Comparison of ENCODE assay signal across 10 mouse cellular contexts in the genomic region with DNA sequence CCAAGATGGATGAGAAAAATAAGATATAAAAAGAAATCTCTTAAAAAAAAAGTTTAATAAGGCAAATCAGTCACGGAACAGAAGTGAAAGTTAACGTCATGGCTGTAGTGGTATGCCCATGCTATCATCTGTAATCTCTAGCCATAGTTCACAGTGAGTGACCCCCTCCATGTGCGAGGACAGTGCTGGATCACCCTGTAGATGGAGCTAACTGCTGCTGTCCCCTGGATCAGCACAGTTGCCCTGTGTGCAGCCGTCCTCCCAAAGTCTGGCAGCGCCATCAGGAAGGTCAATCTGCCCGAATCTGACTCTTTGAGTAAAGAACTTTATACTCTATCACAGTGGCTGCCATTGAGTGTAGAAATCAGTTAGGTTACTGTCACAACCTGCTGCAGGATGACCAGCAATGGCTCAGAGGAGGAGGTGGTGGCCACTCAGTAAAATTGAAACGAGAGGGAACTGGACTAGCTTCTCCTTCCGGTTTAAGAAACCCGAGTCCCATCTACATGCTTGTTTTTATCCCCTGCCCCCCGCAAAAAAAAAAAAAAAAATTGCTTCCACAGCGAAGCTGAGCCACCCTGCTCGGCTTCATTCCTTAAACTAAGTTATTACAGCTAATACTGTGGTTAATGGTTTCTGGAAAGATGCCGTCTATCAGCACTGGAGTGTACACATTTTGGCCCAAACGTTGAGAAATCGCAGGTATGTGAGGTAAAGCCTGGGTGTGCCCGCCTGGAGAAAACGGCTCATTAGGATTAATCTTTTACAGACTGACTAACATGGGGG.
DNase-seq lines count a peak whose midpoint lies in the region; ATAC-seq lines count a peak whose summit lies in the region.
"Had no signal": no experiment of that assay in that cellular context is flagged by ENCODE, and none has a peak within 500 bp of the region (broad histone marks: within the 10 kb centered on the region; RNA-seq: fewer than 3 reads in every experiment).

No protein-coding gene starts in this region.

- WGBS in forebrain, embryonic 16.5 days: 71% methylated on average over 17 of the region's 17 CpGs
- 73% methylated on average over 17 of the region's 17 CpGs for WGBS in forebrain, embryonic 15.5 days
- WGBS in embryonic facial prominence, embryonic 13.5 days: 43% methylated on average over 17 of the region's 17 CpGs
- WGBS in lung, embryonic 16.5 days: 36% methylated on average over 17 of the region's 17 CpGs

- H3K4me2 ChIP-seq in forebrain, embryonic 16.5 days (ENCODE audit: low read length): no peak overlapping the region
- H3K4me2 ChIP-seq in forebrain, embryonic 15.5 days (replicated peaks): no peak overlapping the region
- peak overlapping the region; percentile 33 for H3K4me2 ChIP-seq in embryonic facial prominence, embryonic 13.5 days
- H3K4me2 ChIP-seq in lung, embryonic 16.5 days (ENCODE audit: low read depth, low read length): peak overlapping the region; percentile 42
- H3K4me2 ChIP-seq: midbrain, embryonic 11.5 days had no signal

- no peaks in the 10 kb centered on the region for H3K36me3 ChIP-seq in forebrain, embryonic 16.5 days (ENCODE audit: control insufficient read depth, insufficient read depth)
- no peaks in the 10 kb centered on the region for H3K36me3 ChIP-seq in forebrain, embryonic 15.5 days
- no peaks in the 10 kb centered on the region for H3K36me3 ChIP-seq in embryonic facial prominence, embryonic 13.5 days
- no peaks in the 10 kb centered on the region for H3K36me3 ChIP-seq in lung, embryonic 16.5 days (ENCODE audit: control insufficient read depth, insufficient read depth, low read length)

- 0 out of 2 replicates have a peak, but pooled peaks cover 3% of the 10 kb centered on the region for H3K27me3 ChIP-seq in forebrain, embryonic 16.5 days (replicated peaks; ENCODE audit: control insufficient read depth, insufficient read depth, low read length)
- no peaks in the 10 kb centered on the region for H3K27me3 ChIP-seq in forebrain, embryonic 15.5 days
- H3K27me3 ChIP-seq in embryonic facial prominence, embryonic 13.5 days: no peaks in the 10 kb centered on the region
- no peaks in the 10 kb centered on the region for H3K27me3 ChIP-seq in lung, embryonic 16.5 days (ENCODE audit: control insufficient read depth, insufficient read depth, low read depth, low read length)

- no peaks in the 10 kb centered on the region for H3K9me3 ChIP-seq in forebrain, embryonic 16.5 days (ENCODE audit: control insufficient read depth, low read length)
- no peaks in the 10 kb centered on the region for H3K9me3 ChIP-seq in forebrain, embryonic 15.5 days
- H3K9me3 ChIP-seq in embryonic facial prominence, embryonic 13.5 days: no peaks in the 10 kb centered on the region
- no peaks in the 10 kb centered on the region for H3K9me3 ChIP-seq in lung, embryonic 16.5 days (ENCODE audit: control insufficient read depth, low read length)

- peak; percentile 31; the same call in 1 of the 2 replicates for ATAC-seq in forebrain, embryonic 16.5 days
- ATAC-seq in forebrain, embryonic 15.5 days (replicated peaks): no peak
- peak; percentile 64; the same call in 1 of the 2 replicates for ATAC-seq in embryonic facial prominence, embryonic 13.5 days (ENCODE audit: insufficient number of reproducible peaks, insufficient read depth, low FRiP score, low TSS enrichment, low read depth)
- ATAC-seq in lung, embryonic 16.5 days (ENCODE audit: low read depth): peak; percentile 87
- ATAC-seq: forebrain, embryonic 14.5 days had no signal

- peak; percentile 42 for DNase-seq in kidney, postnatal 14 days
- DNase-seq in layer of hippocampus, adult 9-10 months (ENCODE audit: low spot score): no peak
- no peak for DNase-seq in cerebellum, postnatal 25 days
- DNase-seq in right cerebral cortex, postnatal 25 days: no peak

- no peak overlapping the region for H3K9ac ChIP-seq in forebrain, embryonic 16.5 days (replicated peaks; ENCODE audit: low read depth, low read length)
- H3K9ac ChIP-seq in forebrain, embryonic 15.5 days (replicated peaks): no peak overlapping the region
- H3K9ac ChIP-seq in embryonic facial prominence, embryonic 13.5 days: no peak overlapping the region
- 0 out of 2 replicates have a peak overlapping the region, but pooled peaks have one; percentile 21 for H3K9ac ChIP-seq in lung, embryonic 16.5 days (ENCODE audit: low read length)

- no peak overlapping the region for H3K27ac ChIP-seq in forebrain, embryonic 16.5 days (ENCODE audit: low read length)
- H3K27ac ChIP-seq in forebrain, embryonic 15.5 days (replicated peaks): no peak overlapping the region
- H3K27ac ChIP-seq in embryonic facial prominence, embryonic 13.5 days: 0 out of 2 replicates have a peak overlapping the region, but pooled peaks have one; percentile 11
- peak overlapping the region; percentile 78 for H3K27ac ChIP-seq in lung, embryonic 16.5 days (ENCODE audit: low read length)

- H3K4me3 ChIP-seq in forebrain, embryonic 16.5 days (replicated peaks; ENCODE audit: low read length): no peak overlapping the region
- no peak overlapping the region for H3K4me3 ChIP-seq in forebrain, embryonic 15.5 days
- H3K4me3 ChIP-seq in embryonic facial prominence, embryonic 13.5 days: no peak overlapping the region
- H3K4me3 ChIP-seq in lung, embryonic 16.5 days (ENCODE audit: low read length): peak overlapping the region; percentile 18

- no peaks in the 10 kb centered on the region for H3K4me1 ChIP-seq in forebrain, embryonic 16.5 days (replicated peaks; ENCODE audit: control insufficient read depth, insufficient read depth, low read length)
- no peaks in the 10 kb centered on the region for H3K4me1 ChIP-seq in forebrain, embryonic 15.5 days
- H3K4me1 ChIP-seq in embryonic facial prominence, embryonic 13.5 days: peaks cover 14% of the 10 kb centered on the region; the same call in 1 of the 2 replicates
- H3K4me1 ChIP-seq in lung, embryonic 16.5 days (replicated peaks; ENCODE audit: control insufficient read depth, insufficient read depth, low read length): no peaks in the 10 kb centered on the region

Comparison
In these comparisons a context has a peak if more than half of its experiments do, and no peak if none do; other contexts are left out.
1. H3K27ac ChIP-seq: peak in embryonic facial prominence, embryonic 13.5 days (single experiment) and lung, embryonic 16.5 days (single experiment); none in forebrain, embryonic 16.5 days (single experiment) and forebrain, embryonic 15.5 days (single experiment).
2. H3K4me2 ChIP-seq: peak in embryonic facial prominence, embryonic 13.5 days (single experiment) and lung, embryonic 16.5 days (single experiment); none in forebrain, embryonic 16.5 days (single experiment) and forebrain, embryonic 15.5 days (single experiment).